Mouse (Mus musculus): Measurements from ENCODE around the gene E2f2. TPM values are rescaled to one million over a fixed set of nuclear protein-coding genes. Genes with fewer than 3 reads are reported as not detected.

E2f2 gene
- polyA plus RNA-seq, 1 experiment from 2014 or later: 5.5 TPM

DNA sequence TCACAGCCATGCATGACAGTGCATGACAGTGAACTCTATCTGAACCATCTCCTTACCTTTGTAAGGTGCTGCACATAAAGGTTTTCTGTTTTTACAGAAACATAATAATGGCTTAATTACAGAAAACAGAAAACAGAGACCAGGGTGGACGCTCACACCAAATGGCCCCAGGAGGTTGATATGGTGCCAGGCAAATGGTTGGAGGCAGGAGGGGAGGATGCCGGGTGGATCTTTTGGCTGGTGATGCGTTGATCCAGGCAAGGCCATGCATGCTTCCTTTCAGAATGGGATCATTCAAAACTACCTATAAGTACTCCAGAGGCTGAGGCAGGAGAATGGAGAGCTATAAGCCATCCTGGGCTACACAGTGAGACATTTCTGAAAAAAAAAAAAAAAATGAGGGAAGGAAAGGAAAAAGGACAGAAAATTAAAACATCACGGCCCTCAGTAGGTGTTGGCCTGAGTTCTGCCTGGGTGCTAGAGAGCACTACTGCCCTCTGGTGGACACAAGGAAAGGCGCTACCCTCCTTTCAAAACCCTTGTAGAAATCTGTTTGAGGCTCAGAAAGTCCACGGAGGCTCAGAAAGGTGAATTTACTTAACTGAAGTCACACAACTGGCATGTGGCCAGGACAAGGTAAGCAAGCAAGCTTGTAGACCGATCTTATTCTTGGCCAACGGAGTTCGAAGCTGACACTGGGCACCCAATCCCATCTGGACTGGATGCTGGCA lies 27.5 kb downstream of the E2f2 start:
- no peaks in the 10 kb centered on the region for H3K9me3 ChIP-seq (ENCODE audit: low read depth, low read length)
- no peaks in the 10 kb centered on the region for H3K27me3 ChIP-seq (ENCODE audit: insufficient read depth, low read length)
- no peak overlapping the region for H3K4me3 ChIP-seq (ENCODE audit: low read depth, low read length)
- WGBS: 25% methylated on average over 9 of the region's 9 CpGs
- no peaks in the 10 kb centered on the region for H3K4me1 ChIP-seq (ENCODE audit: insufficient read depth)
- 0 out of 2 replicates have a peak, but pooled peaks cover 2% of the 10 kb centered on the region for H3K36me3 ChIP-seq (ENCODE audit: insufficient read depth)
- peak; percentile 86 for DNase-seq
- no peak for ATAC-seq (ENCODE audit: insufficient read depth)
- no peak overlapping the region for H3K27ac ChIP-seq (ENCODE audit: low read depth)
- H3K4me2 ChIP-seq: no peak overlapping the region
- H3K9ac ChIP-seq: no peak overlapping the region
- peak; percentile 93 for TF ChIP-seq CTCF (IDR thresholded peaks at IDR 0.05; ENCODE audit: low read depth)

DNA sequence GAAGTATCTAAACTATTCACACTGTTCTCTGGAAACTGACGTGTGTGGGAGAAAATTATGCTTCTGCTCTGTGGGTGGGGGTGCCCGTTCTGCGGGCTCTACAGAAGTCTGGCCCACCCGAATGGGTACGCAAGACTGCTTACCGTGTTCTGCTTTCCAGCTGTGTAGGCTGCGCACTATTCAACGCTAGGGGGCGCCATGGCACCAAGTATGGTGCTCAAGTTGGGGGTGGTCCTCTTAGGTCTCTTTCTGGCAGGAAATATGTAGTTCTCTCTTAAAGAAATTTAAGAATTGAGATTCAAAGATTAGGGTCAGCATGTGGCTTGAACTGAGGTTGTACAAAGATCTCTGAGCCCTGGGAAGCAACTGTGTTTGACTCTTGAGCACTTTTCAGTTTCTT lies 30.3 kb downstream of the E2f2 start:
- 0 out of 2 replicates have a peak, but pooled peaks cover 6% of the 10 kb centered on the region for H3K4me1 ChIP-seq (ENCODE audit: insufficient read depth)
- H3K9ac ChIP-seq: no peak overlapping the region
- no peaks in the 10 kb centered on the region for H3K36me3 ChIP-seq (ENCODE audit: insufficient read depth)
- peak; percentile 96 for DNase-seq
- H3K4me3 ChIP-seq (ENCODE audit: low read depth, low read length): no peak overlapping the region
- H3K9me3 ChIP-seq (ENCODE audit: low read depth, low read length): no peaks in the 10 kb centered on the region
- TF ChIP-seq CTCF (IDR thresholded peaks at IDR 0.05; ENCODE audit: low read depth): peak; percentile 95
- H3K27me3 ChIP-seq (ENCODE audit: insufficient read depth, low read length): no peaks in the 10 kb centered on the region
- ATAC-seq (ENCODE audit: insufficient read depth): peak; percentile 39; the same call in 1 of the 2 replicates
- WGBS: under 1% methylated on average over 9 of the region's 9 CpGs
- no peak overlapping the region for H3K27ac ChIP-seq (ENCODE audit: low read depth)
- H3K4me2 ChIP-seq: no peak overlapping the region

DNA sequence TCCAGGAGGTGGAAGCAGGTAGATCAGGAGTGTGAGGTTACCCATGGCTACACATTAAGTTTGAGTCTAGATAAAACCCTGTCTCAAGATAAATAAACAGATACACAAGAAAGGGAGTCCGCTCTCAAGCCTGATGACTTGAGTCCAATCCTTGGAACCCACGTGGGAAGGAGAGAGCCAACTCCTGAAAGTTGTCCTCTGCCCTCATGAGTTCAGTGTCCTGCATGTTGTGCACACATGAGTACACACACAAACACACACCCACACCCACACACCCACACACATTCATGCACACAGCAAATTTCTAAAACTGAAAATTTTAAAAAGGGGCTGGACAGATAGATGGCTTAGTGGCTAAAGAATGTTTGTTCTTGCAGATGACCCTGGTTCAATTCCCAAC lies 32.6 kb downstream of the E2f2 start:
- 0 out of 2 replicates have a peak, but pooled peaks cover 10% of the 10 kb centered on the region for H3K4me1 ChIP-seq (ENCODE audit: insufficient read depth)
- DNase-seq (no peak), ATAC-seq (ENCODE audit: insufficient read depth) (no peak)
- WGBS: 52% methylated on average over 2 of the region's 2 CpGs
- H3K27me3 ChIP-seq (ENCODE audit: insufficient read depth, low read length): no peaks in the 10 kb centered on the region
- no peak overlapping the region for H3K27ac ChIP-seq (ENCODE audit: low read depth)
- H3K4me3 ChIP-seq (ENCODE audit: low read depth, low read length): no peak overlapping the region
- H3K9ac ChIP-seq: no peak overlapping the region
- no peaks in the 10 kb centered on the region for H3K9me3 ChIP-seq (ENCODE audit: low read depth, low read length)
- H3K36me3 ChIP-seq (ENCODE audit: insufficient read depth): no peaks in the 10 kb centered on the region
- no peak overlapping the region for H3K4me2 ChIP-seq
- TF ChIP-seq CTCF (IDR thresholded peaks at IDR 0.05; ENCODE audit: low read depth): no peak

DNA sequence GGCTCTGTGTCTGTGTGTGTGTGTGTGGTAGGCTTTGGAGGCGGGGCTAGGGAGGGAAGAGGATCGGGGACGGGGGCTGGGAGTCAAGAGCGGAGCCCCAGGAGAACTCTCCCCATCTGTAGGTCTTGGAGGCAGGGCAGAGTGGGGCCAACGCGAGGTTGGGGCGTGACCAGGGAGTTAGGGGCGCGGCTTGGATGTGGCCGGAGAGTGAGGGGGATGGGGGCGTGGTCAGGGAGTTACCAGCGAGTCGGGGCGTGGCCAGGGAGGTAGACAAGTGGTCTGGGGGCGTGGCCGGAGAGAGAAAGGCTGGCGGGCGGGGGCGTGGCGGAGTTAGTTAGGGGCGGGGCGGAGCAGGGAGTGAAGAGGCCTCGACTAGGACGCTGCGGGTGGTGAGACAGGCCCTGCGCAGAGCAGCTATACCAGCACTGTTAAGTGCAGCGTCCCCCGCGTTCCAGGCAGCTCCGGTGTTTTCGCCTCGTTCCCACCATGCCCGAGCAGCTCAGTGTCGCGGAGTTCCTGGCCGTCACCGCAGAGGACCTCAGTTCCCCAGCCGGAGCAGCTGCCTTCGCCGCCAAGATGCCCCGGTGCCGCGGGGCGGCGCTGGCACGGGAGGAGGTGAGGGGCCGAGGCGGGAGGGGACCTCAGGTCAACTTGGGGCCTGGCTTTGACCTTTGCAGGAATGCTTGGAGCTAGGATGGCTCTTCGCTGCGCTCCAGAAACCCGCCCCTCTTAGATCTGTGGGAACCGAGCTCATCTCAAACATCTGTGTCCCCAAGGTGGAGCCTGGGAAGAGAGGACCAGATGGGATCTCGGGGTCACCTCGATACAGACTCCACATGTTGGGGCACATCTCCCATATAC lies 34.1 kb downstream of the E2f2 start, which contains the start of gene Asap3:
TSS of gene Asap3 (plus strand) at position 333 of the 861 bp plus-strand sequence.
- H3K9me3 ChIP-seq (ENCODE audit: low read depth, low read length): no peaks in the 10 kb centered on the region
- under 1% methylated on average over 54 of the region's 54 CpGs for WGBS
- H3K27me3 ChIP-seq (ENCODE audit: insufficient read depth, low read length): no peaks in the 10 kb centered on the region
- no peak for TF ChIP-seq CTCF (IDR thresholded peaks at IDR 0.05; ENCODE audit: low read depth)
- H3K4me3 ChIP-seq (ENCODE audit: low read depth, low read length): peak within 1 kb of the TSS; percentile 53
- H3K9ac ChIP-seq: peak within 1 kb of the TSS; percentile 58
- 0 out of 2 replicates have a peak, but pooled peaks cover 10% of the 10 kb centered on the region for H3K4me1 ChIP-seq (ENCODE audit: insufficient read depth)
- peak; percentile 99 for DNase-seq
- peak within 1 kb of the TSS; percentile 84 for H3K4me2 ChIP-seq
- H3K27ac ChIP-seq (ENCODE audit: low read depth): peak within 1 kb of the TSS; percentile 48; the same call in 1 of the 2 replicates
- peak; percentile 94 for ATAC-seq (ENCODE audit: insufficient read depth)
- no peaks in the 10 kb centered on the region for H3K36me3 ChIP-seq (ENCODE audit: insufficient read depth)

DNA sequence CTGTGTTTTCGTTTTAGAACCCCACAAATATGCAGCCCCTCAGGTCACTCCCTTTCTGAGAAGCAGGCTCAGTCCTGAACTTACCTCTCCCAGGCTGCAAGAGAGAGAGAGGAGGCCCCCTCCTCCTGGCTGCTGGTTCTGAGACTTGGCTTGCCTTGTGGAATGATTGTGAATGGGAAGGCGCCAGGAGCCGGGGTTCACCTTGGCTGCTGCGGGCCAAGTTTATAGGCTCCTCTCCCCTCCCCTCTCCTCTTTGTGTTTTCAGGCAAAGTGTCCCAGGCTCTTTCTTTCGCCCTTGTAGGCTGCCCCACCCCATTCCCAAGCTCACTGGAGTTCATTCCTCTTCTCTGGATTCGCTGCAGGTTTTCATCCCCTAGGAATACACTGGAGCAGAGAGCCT lies 34.7 kb downstream of the E2f2 start:
- no peak for TF ChIP-seq CTCF (IDR thresholded peaks at IDR 0.05; ENCODE audit: low read depth)
- DNase-seq (no peak), ATAC-seq (ENCODE audit: insufficient read depth) (peak; percentile 3; the same call in 1 of the 2 replicates)
- Histone ChIP-seq H3K4me1 (ENCODE audit: insufficient read depth) (0 out of 2 replicates have a peak, but pooled peaks cover 10% of the 10 kb centered on the region), H3K9me3 (ENCODE audit: low read depth, low read length) (no peaks in the 10 kb centered on the region), H3K4me2 (peak overlapping the region; percentile 84), H3K27me3 (ENCODE audit: insufficient read depth, low read length) (no peaks in the 10 kb centered on the region), H3K9ac (peak overlapping the region; percentile 58), H3K4me3 (ENCODE audit: low read depth, low read length) (peak overlapping the region; percentile 53), H3K36me3 (ENCODE audit: insufficient read depth) (no peaks in the 10 kb centered on the region), H3K27ac (ENCODE audit: low read depth) (peak overlapping the region; percentile 12; the same call in 1 of the 2 replicates)
- WGBS: 7% methylated on average over 6 of the region's 6 CpGs

DNA sequence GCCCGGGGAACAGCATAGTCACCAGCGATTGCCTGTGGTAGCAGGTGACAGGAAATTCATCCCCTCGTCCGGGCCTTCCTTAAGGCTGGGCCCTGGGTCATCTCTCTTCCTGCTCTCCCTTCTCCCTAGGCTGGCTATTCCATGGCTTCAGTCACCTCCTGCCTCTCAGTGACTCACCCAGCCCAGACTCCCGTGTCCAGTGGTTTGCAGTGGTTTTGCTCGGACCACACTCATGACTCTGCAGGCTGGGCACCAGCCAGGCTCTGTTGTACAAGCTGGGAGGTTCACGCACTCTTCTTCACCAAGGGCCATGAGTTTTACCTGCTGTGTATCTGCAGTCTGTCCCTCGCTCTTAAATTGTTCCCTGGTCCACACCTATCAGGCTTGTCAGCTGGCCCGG lies 38.7 kb downstream of the E2f2 start:
- 0 out of 2 replicates have a peak, but pooled peaks cover 10% of the 10 kb centered on the region for H3K4me1 ChIP-seq (ENCODE audit: insufficient read depth)
- H3K4me3 ChIP-seq (ENCODE audit: low read depth, low read length): no peak overlapping the region
- TF ChIP-seq CTCF (IDR thresholded peaks at IDR 0.05; ENCODE audit: low read depth): no peak
- no peak for ATAC-seq (ENCODE audit: insufficient read depth)
- H3K27me3 ChIP-seq (ENCODE audit: insufficient read depth, low read length): no peaks in the 10 kb centered on the region
- H3K9me3 ChIP-seq (ENCODE audit: low read depth, low read length): no peaks in the 10 kb centered on the region
- WGBS: 77% methylated on average over 9 of the region's 9 CpGs
- no peak for DNase-seq
- H3K27ac ChIP-seq (ENCODE audit: low read depth): no peak overlapping the region
- no peak overlapping the region for H3K4me2 ChIP-seq
- no peaks in the 10 kb centered on the region for H3K36me3 ChIP-seq (ENCODE audit: insufficient read depth)
- H3K9ac ChIP-seq: no peak overlapping the region

DNA sequence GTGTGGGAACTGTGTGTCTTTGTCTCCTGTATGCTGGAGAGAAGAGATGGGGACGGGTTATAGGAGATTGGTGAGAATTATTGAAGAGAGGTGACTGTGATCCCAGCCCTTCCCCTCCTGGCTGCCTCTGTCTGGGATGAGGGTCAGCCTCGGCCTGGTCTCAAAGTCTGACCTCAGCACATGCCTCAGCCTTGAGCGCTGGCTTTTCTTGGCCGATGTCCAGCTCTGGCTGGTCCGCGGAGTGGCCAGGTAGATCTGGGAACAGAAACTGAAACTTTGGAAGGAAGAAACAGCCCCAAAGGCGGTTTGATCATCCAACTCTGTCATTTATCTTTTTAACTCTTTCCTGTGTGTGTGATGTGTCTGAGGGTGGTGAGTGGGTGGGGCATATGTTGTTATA lies 41.4 kb downstream of the E2f2 start:
- 60% methylated on average over 7 of the region's 7 CpGs for WGBS
- TF ChIP-seq CTCF (IDR thresholded peaks at IDR 0.05; ENCODE audit: low read depth): no peak
- no peaks in the 10 kb centered on the region for H3K36me3 ChIP-seq (ENCODE audit: insufficient read depth)
- H3K9ac ChIP-seq: no peak overlapping the region
- DNase-seq (peak; percentile 29), ATAC-seq (ENCODE audit: insufficient read depth) (no peak)
- no peaks in the 10 kb centered on the region for H3K27me3 ChIP-seq (ENCODE audit: insufficient read depth, low read length)
- no peak overlapping the region for H3K4me3 ChIP-seq (ENCODE audit: low read depth, low read length)
- no peak overlapping the region for H3K4me2 ChIP-seq
- H3K4me1 ChIP-seq (ENCODE audit: insufficient read depth): peaks cover 13% of the 10 kb centered on the region
- H3K27ac ChIP-seq (ENCODE audit: low read depth): no peak overlapping the region
- no peaks in the 10 kb centered on the region for H3K9me3 ChIP-seq (ENCODE audit: low read depth, low read length)
